Mouse (Mus musculus) cortical plate, adult 2 months (tissue): ENCODE data around the gene Ptprg.

ENCODE experiments used
- CTCF ChIP-seq: fragments of 200-500 bp; IDR thresholded peaks from 2 replicates; pipeline ENCODE4 v1.5.1; 2011; ENCODE audit warnings: mild to moderate bottlenecking, control low read depth, low read length; ENCODE audit not compliant: insufficient read depth; ENCODE audit errors: extremely low read depth
- POLR2A ChIP-seq: fragments of 200-500 bp; IDR thresholded peaks from 2 replicates; pipeline ENCODE4 v1.6.1; 2011; ENCODE audit warnings: mild to moderate bottlenecking, low read length, control low read depth; ENCODE audit not compliant: insufficient read depth; ENCODE audit errors: extremely low read depth

- TF ChIP-seq POLR2A, result no peak
- TF ChIP-seq CTCF, result no peak
These were observed 503.7 kb downstream of the Ptprg start for GRCm38 (mm10) chr14:12056912-12057524.
